Mouse (Mus musculus) forebrain, postnatal 0 days (tissue): ENCODE results near the gene Slc44a4. TPM values are rescaled to one million over a fixed set of nuclear protein-coding genes. Genes with fewer than 3 reads are reported as not detected.

Experiments
- ATAC-seq: fragments of 200-750 bp; cut with Nextera tagmentation; 2 replicates; pipeline ENCODE4 v1.8.0; 2017; ENCODE audit warnings: mild to moderate bottlenecking, moderate library complexity
- DNase-seq: peaks from one replicate; pipeline ENCODE4 v3.0.0-alpha.2; 2015
- H3K27ac ChIP-seq: fragments of 300-500 bp; sonication (generic); 2 replicates; pipeline ENCODE4 v1.5.1; 2014; ENCODE audit warnings: low read depth, mild to moderate bottlenecking, antibody characterized with exemption, low read length, moderate library complexity, mixed read lengths
- H3K27me3 ChIP-seq: fragments of 300-500 bp; sonication (generic); 2 replicates; pipeline ENCODE4 v1.6.1; 2014; ENCODE audit warnings: mild to moderate bottlenecking, low read length, mixed read lengths; ENCODE audit not compliant: insufficient read depth
- H3K36me3 ChIP-seq: fragments of 300-500 bp; sonication (generic); 2 replicates; pipeline ENCODE4 v1.6.1; 2014; ENCODE audit warnings: mild to moderate bottlenecking, moderate library complexity; ENCODE audit not compliant: insufficient read depth
- H3K4me1 ChIP-seq: fragments of 300-500 bp; sonication (generic); 2 replicates; pipeline ENCODE4 v1.6.1; 2014; ENCODE audit warnings: antibody characterized with exemption; ENCODE audit not compliant: insufficient read depth
- H3K4me2 ChIP-seq: fragments of 300-500 bp; sonication (generic); 2 replicates; pipeline ENCODE4 v1.6.1; 2014; ENCODE audit warnings: low read depth, mild to moderate bottlenecking, moderate library complexity
- H3K4me3 ChIP-seq: fragments of 300-500 bp; sonication (generic); 2 replicates; pipeline ENCODE4 v1.5.1; 2014; ENCODE audit warnings: low read depth, low read length, mixed read lengths
- H3K9ac ChIP-seq: fragments of 300-500 bp; sonication (generic); 2 replicates; pipeline ENCODE4 v1.6.1; 2014; ENCODE audit warnings: mild to moderate bottlenecking
- H3K9me3 ChIP-seq: fragments of 300-500 bp; sonication (generic); 2 replicates; pipeline ENCODE4 v1.6.1; 2016; ENCODE audit warnings: low read length
- CTCF ChIP-seq: sonication (generic); IDR thresholded peaks from 2 replicates; pipeline ENCODE4 v1.5.1; 2016; ENCODE audit warnings: antibody characterized with exemption, control low read depth, low read depth
- WGBS: fragments of 180-500 bp; shearing (Covaris S2); extraction: QIAGEN DNeasy Blood & Tissue Kit; methylation state at CpG from one replicate; pipeline ENCODE4 v1.1.7; 2014; 5-methylcytosine and 5-hydroxymethylcytosine counted together
- polyA plus RNA-seq: library from polyadenylated mRNA; unstranded; fragments of >200 nt; fragmentation: Nextera tagmentation; extraction: Ambion mirVana; gene quantifications from 2 replicates; pipeline ENCODE4 v1.2.1, GENCODE M21; 2015
- total RNA-seq: library from RNA; depleted of rRNA; stranded (reverse); fragments of >200 nt; gene quantifications from 2 replicates; pipeline ENCODE4 v1.2.3, GENCODE M21; 2014

Gene Slc44a4
- total and polyA plus RNA-seq, 2 experiments from 2014 or later = not detected

GRCm38 (mm10) chr17:34950514-34951455 lies 36.5 kb downstream of the Slc44a4 start:
- peak overlapping the region; percentile 83 for H3K4me3 ChIP-seq
- 20% methylated on average over 10 of the region's 10 CpGs for WGBS
- H3K9me3 ChIP-seq = no peaks in the 10 kb centered on the region
- H3K4me1 ChIP-seq = peaks cover 8% of the 10 kb centered on the region
- H3K36me3 ChIP-seq = peaks cover 10% of the 10 kb centered on the region
- peak overlapping the region; percentile 99 for H3K9ac ChIP-seq
- no peaks in the 10 kb centered on the region for H3K27me3 ChIP-seq
- peak; percentile 32 for TF ChIP-seq CTCF
- DNase-seq = no peak
- H3K4me2 ChIP-seq = peak overlapping the region; percentile 81
- no peak for ATAC-seq
- peak overlapping the region; percentile 92 for H3K27ac ChIP-seq

- DNase-seq (peak; percentile 58), ATAC-seq (peak; percentile 55)
- peak overlapping the region; percentile 92 for H3K27ac ChIP-seq
- no peak for TF ChIP-seq CTCF
- peak overlapping the region; percentile 83 for H3K4me3 ChIP-seq
- peaks cover 10% of the 10 kb centered on the region for H3K36me3 ChIP-seq
- no peaks in the 10 kb centered on the region for H3K27me3 ChIP-seq
- 0% methylated on average over 29 of the region's 29 CpGs for WGBS
- no peaks in the 10 kb centered on the region for H3K9me3 ChIP-seq
- peaks cover 8% of the 10 kb centered on the region for H3K4me1 ChIP-seq
- H3K9ac ChIP-seq = peak overlapping the region; percentile 99
- H3K4me2 ChIP-seq = peak overlapping the region; percentile 81
Observed at GRCm38 (mm10) chr17:34951636-34952377, 37.5 kb downstream of the Slc44a4 start.

- H3K4me1 ChIP-seq = peaks cover 8% of the 10 kb centered on the region
- peaks cover 10% of the 10 kb centered on the region for H3K36me3 ChIP-seq
- H3K4me3 ChIP-seq = peak overlapping the region; percentile 83
- ATAC-seq (peak; percentile 87), DNase-seq (peak; percentile 90)
- H3K4me2 ChIP-seq = peak overlapping the region; percentile 81
- H3K27me3 ChIP-seq = no peaks in the 10 kb centered on the region
- H3K27ac ChIP-seq = peak overlapping the region; percentile 92
- under 1% methylated on average over 23 of the region's 23 CpGs for WGBS
- peak overlapping the region; percentile 99 for H3K9ac ChIP-seq
- peak; percentile 67 for TF ChIP-seq CTCF
- H3K9me3 ChIP-seq = no peaks in the 10 kb centered on the region
Observed at GRCm38 (mm10) chr17:34952378-34953040, 38.2 kb downstream of the Slc44a4 start.

- ATAC-seq (no peak), DNase-seq (no peak)
- peaks cover 10% of the 10 kb centered on the region for H3K36me3 ChIP-seq
- no peaks in the 10 kb centered on the region for H3K9me3 ChIP-seq
- H3K4me1 ChIP-seq = peaks cover 8% of the 10 kb centered on the region
- H3K4me3 ChIP-seq = no peak overlapping the region
- H3K9ac ChIP-seq = no peak overlapping the region
- TF ChIP-seq CTCF = no peak
- H3K27ac ChIP-seq = no peak overlapping the region
- H3K27me3 ChIP-seq = no peaks in the 10 kb centered on the region
- WGBS = 89% methylated on average over 3 of the region's 3 CpGs
- H3K4me2 ChIP-seq = no peak overlapping the region
Observed at GRCm38 (mm10) chr17:34953258-34953657, 39.0 kb downstream of the Slc44a4 start.

- H3K9me3 ChIP-seq = no peaks in the 10 kb centered on the region
- ATAC-seq (no peak), DNase-seq (no peak)
- no peak overlapping the region for H3K4me2 ChIP-seq
- TF ChIP-seq CTCF = no peak
- no peak overlapping the region for H3K4me3 ChIP-seq
- no peaks in the 10 kb centered on the region for H3K27me3 ChIP-seq
- WGBS = 81% methylated on average over 4 of the region's 4 CpGs
- no peak overlapping the region for H3K9ac ChIP-seq
- H3K36me3 ChIP-seq = peaks cover 10% of the 10 kb centered on the region
- H3K27ac ChIP-seq = no peak overlapping the region
- peaks cover 8% of the 10 kb centered on the region for H3K4me1 ChIP-seq
Observed at GRCm38 (mm10) chr17:34953904-34954303, 39.6 kb downstream of the Slc44a4 start.

- DNase-seq (no peak), ATAC-seq (no peak)
- no peak overlapping the region for H3K9ac ChIP-seq
- H3K36me3 ChIP-seq = peaks cover 6% of the 10 kb centered on the region
- H3K27me3 ChIP-seq = no peaks in the 10 kb centered on the region; the same call in 1 of the 2 replicates
- H3K4me1 ChIP-seq = peaks cover 8% of the 10 kb centered on the region
- WGBS = 82% methylated on average over 4 of the region's 4 CpGs
- no peak overlapping the region for H3K27ac ChIP-seq
- H3K4me3 ChIP-seq = no peak overlapping the region
- no peaks in the 10 kb centered on the region for H3K9me3 ChIP-seq
- no peak for TF ChIP-seq CTCF
- H3K4me2 ChIP-seq = no peak overlapping the region
Observed at GRCm38 (mm10) chr17:34954831-34955230, 40.6 kb downstream of the Slc44a4 start.
